Comparison of ENCODE assay signal across 8 mouse cellular contexts in the genomic region with DNA sequence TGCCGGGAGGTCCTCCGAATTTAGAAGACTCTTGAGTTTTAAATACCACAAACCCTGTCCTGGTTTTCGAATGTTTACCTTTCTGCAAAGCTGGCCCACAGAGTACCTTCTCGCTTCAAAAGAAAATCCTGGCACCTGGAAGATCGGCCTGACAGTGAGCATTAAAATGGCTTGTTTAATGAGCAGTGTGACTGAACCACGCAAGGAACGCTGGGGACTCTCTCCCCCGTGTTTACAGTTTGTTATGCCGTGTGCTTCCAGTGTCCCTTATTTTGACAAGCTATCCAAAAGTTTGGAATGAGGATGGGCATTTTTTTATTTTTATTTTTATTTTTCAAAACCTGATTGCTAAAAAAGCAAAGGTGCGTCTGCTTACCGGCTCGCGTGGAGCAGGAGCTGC.
DNase-seq lines count a peak whose midpoint lies in the region; ATAC-seq lines count a peak whose summit lies in the region.

No protein-coding gene starts in this region.

- H3K4me3 ChIP-seq in heart, embryonic 15.5 days = peak overlapping the region; percentile 41
- H3K4me3 ChIP-seq in embryonic facial prominence, embryonic 13.5 days = peak overlapping the region; percentile 30
- peak overlapping the region; percentile 31 for H3K4me3 ChIP-seq in intestine, embryonic 14.5 days (ENCODE audit: low read depth, low read length)
- H3K4me3 ChIP-seq in midbrain, embryonic 16.5 days (ENCODE audit: low read depth, low read length) = peak overlapping the region; percentile 29; the same call in 1 of the 2 replicates

- H3K36me3 ChIP-seq in heart, embryonic 15.5 days = no peaks in the 10 kb centered on the region
- no peaks in the 10 kb centered on the region for H3K36me3 ChIP-seq in embryonic facial prominence, embryonic 13.5 days
- H3K36me3 ChIP-seq in intestine, embryonic 14.5 days (ENCODE audit: control insufficient read depth, insufficient read depth, low read length) = no peaks in the 10 kb centered on the region
- no peaks in the 10 kb centered on the region for H3K36me3 ChIP-seq in midbrain, embryonic 16.5 days (ENCODE audit: control insufficient read depth, insufficient read depth, low read length)

- H3K4me1 ChIP-seq in heart, embryonic 15.5 days (replicated peaks) = no peaks in the 10 kb centered on the region
- H3K4me1 ChIP-seq in embryonic facial prominence, embryonic 13.5 days = peaks cover 32% of the 10 kb centered on the region
- H3K4me1 ChIP-seq in intestine, embryonic 14.5 days (replicated peaks; ENCODE audit: control insufficient read depth, insufficient read depth, low read length) = 0 out of 2 replicates have a peak, but pooled peaks cover 3% of the 10 kb centered on the region
- H3K4me1 ChIP-seq in midbrain, embryonic 16.5 days (ENCODE audit: control insufficient read depth, insufficient read depth, low read length) = no peaks in the 10 kb centered on the region; the same call in none of the 2 replicates

- H3K27me3 ChIP-seq in heart, embryonic 15.5 days = peaks cover 13% of the 10 kb centered on the region
- peaks cover 23% of the 10 kb centered on the region for H3K27me3 ChIP-seq in embryonic facial prominence, embryonic 13.5 days
- H3K27me3 ChIP-seq in intestine, embryonic 14.5 days (replicated peaks; ENCODE audit: control insufficient read depth, insufficient read depth, low read length) = 0 out of 2 replicates have a peak, but pooled peaks cover 4% of the 10 kb centered on the region
- no peaks in the 10 kb centered on the region for H3K27me3 ChIP-seq in midbrain, embryonic 16.5 days (ENCODE audit: control insufficient read depth, insufficient read depth, low read depth, low read length)

- H3K27ac ChIP-seq in heart, embryonic 15.5 days = no peak overlapping the region
- H3K27ac ChIP-seq in embryonic facial prominence, embryonic 13.5 days = no peak overlapping the region
- no peak overlapping the region for H3K27ac ChIP-seq in intestine, embryonic 14.5 days (ENCODE audit: low read depth)
- no peak overlapping the region for H3K27ac ChIP-seq in midbrain, embryonic 16.5 days (ENCODE audit: low read length)

- no peak for DNase-seq in heart, adult 8-10 months (ENCODE audit: low spot score)
- DNase-seq in intestine, embryonic 14.5 days (ENCODE audit: low spot score) = no peak
- no peak for DNase-seq in adrenal gland, postnatal 36 days
- DNase-seq in cerebellum, adult 11 months = no peak
- DNase-seq in left cerebral cortex, postnatal 25 days (ENCODE audit: low spot score in 2 of 2) = no peak

- intact Hi-C loops in left cerebral cortex, postnatal 25 days (cut with DNase I) = loop anchor here (5.0 kb wide), 1 partner anchor 1523 kb away; no protein-coding TSS in a partner anchor

- H3K4me2 ChIP-seq in heart, embryonic 15.5 days = peak overlapping the region; percentile 67
- H3K4me2 ChIP-seq in embryonic facial prominence, embryonic 13.5 days = peak overlapping the region; percentile 58
- peak overlapping the region; percentile 75 for H3K4me2 ChIP-seq in intestine, embryonic 14.5 days (ENCODE audit: low read length)
- H3K4me2 ChIP-seq in midbrain, embryonic 16.5 days (ENCODE audit: low read length) = peak overlapping the region; percentile 59

- 0 out of 2 replicates have a peak overlapping the region, but pooled peaks have one; percentile 23 for H3K9ac ChIP-seq in heart, embryonic 15.5 days
- peak overlapping the region; percentile 49 for H3K9ac ChIP-seq in embryonic facial prominence, embryonic 13.5 days
- no peak overlapping the region; the same call in 1 of the 2 replicates for H3K9ac ChIP-seq in intestine, embryonic 14.5 days (ENCODE audit: low read length)
- 0 out of 2 replicates have a peak overlapping the region, but pooled peaks have one; percentile 10 for H3K9ac ChIP-seq in midbrain, embryonic 16.5 days (ENCODE audit: low read depth, low read length)

- WGBS in heart, embryonic 15.5 days = 27% methylated on average over 13 of the region's 13 CpGs
- 39% methylated on average over 13 of the region's 13 CpGs for WGBS in embryonic facial prominence, embryonic 13.5 days
- 29% methylated on average over 13 of the region's 13 CpGs for WGBS in intestine, embryonic 14.5 days
- WGBS in midbrain, embryonic 16.5 days = 32% methylated on average over 13 of the region's 13 CpGs

- no peaks in the 10 kb centered on the region for H3K9me3 ChIP-seq in heart, embryonic 15.5 days (replicated peaks)
- H3K9me3 ChIP-seq in embryonic facial prominence, embryonic 13.5 days = no peaks in the 10 kb centered on the region
- no peaks in the 10 kb centered on the region for H3K9me3 ChIP-seq in intestine, embryonic 14.5 days (ENCODE audit: control insufficient read depth, low read length)
- no peaks in the 10 kb centered on the region for H3K9me3 ChIP-seq in midbrain, embryonic 16.5 days (replicated peaks; ENCODE audit: control insufficient read depth, low read length, poor library complexity, severe bottlenecking)

- ATAC-seq in heart, embryonic 15.5 days (replicated peaks; ENCODE audit: insufficient number of reproducible peaks, insufficient read depth, low FRiP score, low read depth) = no peak
- ATAC-seq in embryonic facial prominence, embryonic 13.5 days (ENCODE audit: insufficient number of reproducible peaks, insufficient read depth, low FRiP score, low TSS enrichment, low read depth) = no peak
- no peak for ATAC-seq in intestine, embryonic 14.5 days (replicated peaks; ENCODE audit: low FRiP score, low TSS enrichment, low read depth)
- ATAC-seq in midbrain, embryonic 16.5 days = no peak
